Mouse (Mus musculus) brain, adult 2 months (tissue): ENCODE measurements around the gene Slco1a4.
"Not testable (repeated sequence)": the region's sequence is repeated elsewhere in the genome, so short reads cannot be mapped to it uniquely, and the experiment has no call there.

Source experiments
- DNase-seq: peaks from one replicate; pipeline ENCODE4 v3.0.0; 2011; ENCODE audit warnings: low read depth, low spot score

Slco1a4 gene

DNA sequence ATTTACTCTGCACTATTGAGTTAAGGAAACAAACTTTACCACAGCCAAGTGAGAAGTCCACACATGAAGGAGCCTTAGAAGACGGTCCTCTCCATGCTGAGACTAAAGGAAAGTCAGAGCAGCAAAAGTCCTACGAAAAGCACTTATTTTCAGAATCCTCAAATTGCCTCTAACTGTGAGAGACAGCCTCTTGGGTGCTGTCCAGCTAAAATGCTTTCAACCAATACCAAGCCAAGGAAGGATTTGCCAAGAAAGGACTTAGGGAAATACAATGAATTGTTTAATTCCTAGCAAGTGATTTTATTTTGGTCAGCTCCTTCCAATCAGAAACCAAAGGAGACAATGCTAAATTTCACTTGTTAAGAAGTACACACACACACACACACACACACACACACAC lies at the start of gene Slco1a4:
Gene Slco1a4, minus strand, starts transcription at position 115 of the 400 bp plus-strand sequence.
- peak; percentile 5 for DNase-seq

DNA sequence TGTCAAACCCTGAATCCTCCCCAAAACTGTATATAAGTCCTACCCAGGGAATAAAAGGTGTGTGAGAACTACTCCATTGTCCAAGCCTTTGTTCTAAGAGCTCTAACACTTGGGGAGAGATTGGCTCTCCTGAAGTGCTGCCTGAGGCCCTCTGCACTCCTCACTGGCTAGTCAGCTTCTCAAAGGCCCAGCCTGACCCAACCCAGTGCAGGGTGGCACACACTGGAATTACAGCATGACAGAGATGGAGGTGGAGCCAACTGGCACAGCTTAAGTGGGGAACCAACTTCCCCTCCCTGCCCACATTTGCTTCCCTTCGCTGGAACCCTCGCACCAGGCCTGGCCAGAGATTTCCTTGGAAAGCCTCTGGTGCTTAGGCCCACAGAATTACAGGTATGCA lies 42.2 kb upstream of the Slco1a4 start:
- DNase-seq: no peak

DNA sequence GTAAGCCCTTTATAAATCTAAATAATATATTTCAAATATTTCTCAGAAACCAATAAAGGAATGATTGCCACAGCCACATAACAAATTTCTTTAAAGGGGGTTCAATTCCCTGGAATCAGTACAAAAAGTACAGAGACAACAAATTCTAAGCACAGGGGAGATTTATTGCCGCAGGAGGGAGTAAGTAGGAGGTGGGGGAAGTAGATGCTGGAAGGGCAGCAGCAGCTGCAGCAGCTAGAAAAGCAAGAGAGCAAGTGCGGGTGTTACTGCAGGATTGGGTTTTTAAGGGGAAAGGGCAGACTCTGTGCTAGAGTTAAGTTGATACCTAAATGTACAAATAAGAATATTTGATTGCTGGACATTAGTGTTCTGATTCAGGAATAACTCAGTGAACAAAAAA lies 33.7 kb upstream of the Slco1a4 start:
- DNase-seq: no peak

DNA sequence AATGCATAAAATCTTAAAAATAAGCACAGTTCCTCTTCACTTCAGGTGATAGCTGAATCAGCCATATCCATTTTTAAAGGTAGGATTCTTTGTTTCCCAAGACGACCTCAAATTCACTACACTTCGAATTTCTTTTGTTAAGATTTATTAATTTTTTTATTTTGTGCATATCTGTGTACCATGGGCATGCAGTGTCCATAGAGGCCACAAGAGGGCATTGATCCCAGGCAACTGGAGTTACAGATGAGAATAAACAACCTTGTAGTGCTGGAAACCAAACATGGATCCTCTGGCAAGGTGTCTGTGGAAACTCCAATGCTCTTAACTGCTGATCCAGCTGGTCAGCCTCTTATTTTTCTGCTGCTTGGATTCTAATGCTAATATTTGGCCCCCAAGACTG lies 32.2 kb upstream of the Slco1a4 start:
- DNase-seq: no peak

DNA sequence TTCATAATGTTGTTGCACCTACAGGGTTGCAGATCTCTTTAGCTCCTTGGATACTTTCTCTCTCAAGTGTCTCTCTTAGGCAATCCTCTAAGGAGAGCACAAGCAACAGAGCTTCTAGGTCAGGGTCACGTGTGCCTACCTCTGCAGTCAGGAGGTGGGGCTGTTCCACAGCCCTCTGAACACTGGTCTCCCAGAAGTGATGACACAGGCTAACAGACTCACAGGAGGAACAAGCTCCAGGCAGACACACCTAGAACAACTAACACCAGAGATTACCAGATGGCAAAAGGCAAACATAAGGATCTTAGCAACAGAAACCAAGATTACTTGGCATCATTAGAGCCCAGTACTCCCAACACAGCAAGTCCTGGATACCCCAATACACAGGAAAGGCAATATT lies 26.6 kb upstream of the Slco1a4 start:
- DNase-seq: no peak

DNA sequence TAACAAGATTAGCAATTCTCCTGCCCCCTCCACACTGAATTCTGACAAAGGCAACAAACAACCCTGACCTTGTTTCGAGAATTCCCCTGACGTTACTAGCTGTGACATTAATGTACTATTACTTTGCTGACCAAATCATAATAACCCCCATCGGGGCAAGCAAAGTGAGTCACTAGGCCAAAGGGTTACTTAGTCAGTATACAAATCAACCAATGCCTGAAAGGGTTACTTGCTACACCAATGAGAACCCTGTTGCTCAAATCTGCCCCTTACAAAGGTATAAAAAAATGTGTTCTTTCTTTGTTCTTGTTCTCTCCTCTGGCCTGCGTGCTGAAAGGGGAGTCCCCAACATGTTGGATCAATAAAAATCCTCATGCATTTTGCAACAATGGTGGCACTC lies 19.7 kb upstream of the Slco1a4 start:
- DNase-seq: not testable (repeated sequence)

DNA sequence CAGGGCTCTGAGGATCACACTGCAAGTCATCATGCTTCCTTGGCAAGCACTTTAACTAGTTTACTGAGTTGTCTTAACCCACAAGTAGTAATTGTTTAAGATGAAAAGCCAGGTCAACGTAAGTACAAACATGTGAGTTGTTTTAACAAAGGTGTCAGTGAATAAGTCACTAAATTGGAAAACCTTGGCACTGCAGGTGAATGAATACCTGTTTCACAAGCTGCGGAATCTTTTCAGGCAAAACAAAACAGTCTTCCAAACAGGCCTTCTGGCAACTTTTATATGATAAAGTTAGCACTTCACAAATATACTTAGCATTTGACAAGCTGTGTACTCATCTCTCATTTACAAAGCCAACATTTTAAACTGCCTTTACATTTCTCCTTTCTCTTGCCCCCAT lies 15.7 kb upstream of the Slco1a4 start:
- DNase-seq: no peak

DNA sequence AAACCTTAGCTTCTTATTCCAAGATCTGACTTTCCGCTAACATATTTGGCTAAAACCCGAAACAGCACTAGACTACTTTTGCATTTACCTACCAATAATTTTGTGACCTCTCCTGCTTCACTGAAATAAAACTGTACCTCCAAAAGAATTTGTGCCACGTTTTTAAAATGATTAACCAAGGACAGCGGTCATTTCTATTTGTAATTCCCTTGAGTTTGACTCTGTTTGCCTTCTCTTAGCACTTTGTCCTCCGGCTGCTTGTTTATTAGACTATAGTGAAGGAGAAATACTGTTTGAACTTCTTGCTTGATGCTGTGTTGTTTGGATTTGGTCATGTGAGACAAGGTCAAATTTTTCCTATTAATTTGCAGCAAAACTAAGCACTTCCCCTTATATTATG lies 12.7 kb upstream of the Slco1a4 start:
- DNase-seq: no peak

DNA sequence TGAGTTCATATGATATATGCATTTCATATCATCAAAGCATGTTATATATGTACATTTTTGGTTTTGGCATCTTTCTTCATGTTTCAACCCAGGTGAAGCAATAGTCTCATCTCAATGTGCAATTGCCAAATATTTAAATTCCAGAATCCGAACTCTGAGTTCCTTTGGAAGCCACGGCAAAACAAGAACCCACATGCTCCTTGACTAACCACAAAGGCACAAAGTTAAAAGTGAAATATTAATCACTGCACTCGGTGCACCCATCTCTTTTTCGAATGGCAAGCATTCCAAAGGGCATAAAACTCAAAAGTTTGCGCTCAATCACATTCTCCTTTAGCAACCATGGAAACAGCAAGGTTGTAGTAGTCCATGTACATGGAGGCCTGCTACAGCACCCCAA lies 10.0 kb upstream of the Slco1a4 start:
- no peak for DNase-seq

DNA sequence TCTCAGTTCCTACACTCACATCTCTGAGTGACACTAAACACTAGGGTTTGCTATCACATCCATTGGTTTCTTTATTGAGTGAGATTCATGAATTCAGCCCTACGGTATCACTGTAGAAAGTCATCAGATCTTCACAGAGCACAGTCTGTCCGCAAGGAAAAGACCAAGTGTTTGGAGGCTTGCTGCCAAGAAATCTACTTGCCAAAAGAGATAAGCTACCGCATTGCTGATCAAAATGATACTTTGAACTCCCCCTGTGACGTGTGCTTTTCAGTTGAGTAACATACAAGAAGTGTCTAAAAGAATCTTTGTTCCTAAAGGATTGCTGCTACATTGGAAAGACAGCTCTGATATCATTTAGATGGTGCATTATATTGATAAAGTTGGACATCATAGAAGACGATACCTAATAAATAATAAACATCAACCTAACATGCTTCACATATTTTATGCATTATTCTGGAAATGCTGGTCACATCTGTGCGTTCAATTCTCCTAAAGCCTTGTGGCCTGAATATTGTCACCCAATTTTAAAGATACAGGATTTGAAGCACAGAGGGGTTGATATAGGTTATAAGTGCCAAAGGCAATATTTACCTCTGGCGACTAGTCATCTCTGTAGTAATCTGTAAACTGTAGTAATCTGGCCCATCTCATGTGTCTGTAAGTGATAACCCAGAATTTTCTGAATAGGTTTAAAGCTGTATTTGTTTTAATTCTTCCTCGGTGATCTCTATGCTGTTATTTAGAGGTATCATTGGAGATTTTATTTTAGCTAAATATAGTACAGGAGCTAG lies 1.9 kb upstream of the Slco1a4 start:
- DNase-seq: no peak

DNA sequence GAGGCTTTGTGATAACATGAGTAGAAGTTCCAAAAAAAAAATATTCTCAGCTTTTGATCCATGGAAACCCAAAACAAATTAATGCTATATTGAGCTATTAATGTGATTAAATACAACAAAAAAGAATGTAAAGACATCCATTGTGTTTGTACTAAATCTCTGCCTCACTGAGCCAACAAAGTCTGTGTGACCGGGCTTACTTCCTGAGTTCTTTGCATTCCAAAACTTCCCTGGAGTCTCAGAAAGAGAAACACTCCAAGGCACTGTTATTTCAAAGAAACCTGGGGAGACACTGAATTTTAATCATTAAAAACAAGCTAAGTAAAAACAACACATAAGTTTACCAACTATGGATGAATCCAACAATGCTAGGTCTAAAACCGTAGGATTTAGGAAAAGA lies 2.4 kb downstream of the Slco1a4 start:
- no peak for DNase-seq

DNA sequence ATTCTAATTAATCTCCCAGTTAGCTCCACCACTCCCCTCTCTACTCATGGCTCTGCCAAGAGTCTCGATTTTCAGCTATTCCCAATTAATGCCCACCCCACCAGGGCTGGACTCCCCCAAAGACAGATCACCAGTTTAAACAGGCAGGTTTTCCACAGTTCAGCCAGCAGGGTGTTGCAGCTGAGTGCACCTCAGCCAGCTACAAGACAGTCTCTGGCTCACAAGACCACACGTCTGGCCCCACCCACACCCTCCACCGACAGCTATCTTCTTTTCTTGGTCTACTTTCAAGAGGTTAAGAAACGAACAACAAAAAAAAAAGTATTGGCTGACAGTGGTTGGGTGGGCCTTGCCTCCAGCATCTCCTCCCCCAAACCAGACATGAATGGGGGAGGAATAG lies 6.9 kb downstream of the Slco1a4 start:
- DNase-seq: no peak

DNA sequence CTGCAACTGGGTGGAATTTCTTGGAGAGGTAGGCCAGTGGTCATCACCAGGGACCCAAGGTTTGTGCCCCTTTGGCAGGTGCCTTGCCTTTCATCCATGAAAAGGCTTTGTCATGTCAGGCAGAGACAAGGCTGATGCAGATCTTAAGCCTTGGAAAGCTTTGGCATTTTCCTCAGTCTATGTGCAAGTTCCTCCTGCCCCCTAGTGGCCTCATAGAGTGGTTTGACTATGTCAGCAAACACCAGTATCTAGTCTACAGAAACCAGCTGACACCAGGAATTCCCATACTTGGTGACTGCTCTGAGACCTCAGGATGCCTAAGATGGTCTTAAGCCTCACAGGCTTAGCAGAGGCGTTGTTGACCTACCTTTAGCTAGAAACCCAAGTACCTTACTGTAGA lies 58.2 kb downstream of the Slco1a4 start:
- peak; percentile 70 for DNase-seq

DNA sequence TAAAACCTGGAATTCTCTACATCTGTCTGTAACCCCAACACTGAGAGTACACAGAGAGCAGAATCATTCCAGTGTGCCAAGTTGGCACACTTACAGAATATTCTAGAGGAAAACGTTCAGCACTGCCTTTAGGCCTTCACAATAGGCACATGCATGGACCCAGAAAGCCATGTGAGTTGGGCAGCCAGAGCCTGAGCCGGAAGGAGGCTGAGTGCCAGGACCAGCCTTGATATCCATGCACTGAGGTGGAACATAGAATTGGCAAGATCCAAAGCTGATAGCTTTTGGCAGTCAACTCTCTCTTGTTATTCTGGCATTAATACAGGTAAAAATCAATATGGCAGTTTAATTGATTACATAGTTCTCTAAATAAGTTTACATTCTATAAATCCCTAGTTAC lies 81.5 kb downstream of the Slco1a4 start:
- DNase-seq: no peak

DNA sequence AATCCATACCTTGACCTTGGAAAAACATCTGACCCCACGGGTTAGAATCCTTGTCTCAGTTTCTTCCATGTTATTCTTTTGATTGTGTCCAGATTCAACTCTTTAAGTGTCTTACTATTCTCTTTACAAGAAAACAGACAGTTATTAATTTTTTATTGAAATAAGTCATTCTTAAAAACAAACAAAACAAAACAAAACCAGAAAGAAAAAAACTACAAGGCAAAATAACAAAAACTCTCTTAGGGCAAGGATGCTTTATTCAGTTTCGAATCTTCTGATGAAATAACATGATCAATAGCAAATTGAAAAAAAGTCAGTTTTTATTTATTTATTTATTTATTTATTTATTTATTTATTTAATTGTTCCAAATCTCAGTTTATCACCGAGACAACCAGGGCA lies 82.3 kb downstream of the Slco1a4 start, which contains the start of gene Gm5724:
Gene Gm5724, minus strand, starts transcription at position 101 of the 400 bp plus-strand sequence.
- no peak for DNase-seq
